Mouse (Mus musculus): ENCODE measurements around the gene Mefv.

- TF ChIP-seq POLR2A (IDR thresholded peaks at IDR 0.05; ENCODE audit: control insufficient read depth in 1 of 2, insufficient read depth in 1 of 2, low read depth in 1 of 2, low read length in 2 of 2, poor library complexity in 1 of 2), result no peak
- no peak for TF ChIP-seq CTCF (IDR thresholded peaks at IDR 0.05 in 2 of 3, conservative IDR thresholded peaks at IDR 0.05 in 1 of 3; ENCODE audit: control insufficient read depth in 1 of 3, insufficient read depth in 1 of 3, low read depth in 2 of 3, low read length in 3 of 3, poor library complexity in 1 of 3, severe bottlenecking in 1 of 3)
- TF ChIP-seq HCFC1 (IDR thresholded peaks at IDR 0.05; ENCODE audit: low read depth, low read length), result no peak
- no peak for TF ChIP-seq MAX (IDR thresholded peaks at IDR 0.05; ENCODE audit: low read length)
- no peak for TF ChIP-seq ZMIZ1 (IDR thresholded peaks at IDR 0.05; ENCODE audit: low read depth, low read length)
- TF ChIP-seq GATA1 (IDR thresholded peaks at IDR 0.05; ENCODE audit: low read depth, low read length), result no peak
- TF ChIP-seq ZNF384 (IDR thresholded peaks at IDR 0.05; ENCODE audit: low read depth, low read length), result peak; percentile 72
- no peak for TF ChIP-seq USF2 (IDR thresholded peaks at IDR 0.05; ENCODE audit: borderline replicate concordance in 1 of 2, insufficient read depth in 1 of 2, low read depth in 1 of 2, low read length in 2 of 2)
These were observed 14.7 kb upstream of the Mefv start for GRCm38 (mm10) chr16:3732612-3733011.
